Mouse (Mus musculus): ENCODE data around the gene Rab3ip. TPM values are rescaled to one million over a fixed set of nuclear protein-coding genes. Genes with fewer than 3 reads are reported as not detected.

The Rab3ip gene
- total RNA-seq, 2 experiments from 2014 or later: 45.2 to 50.0 TPM

DNA sequence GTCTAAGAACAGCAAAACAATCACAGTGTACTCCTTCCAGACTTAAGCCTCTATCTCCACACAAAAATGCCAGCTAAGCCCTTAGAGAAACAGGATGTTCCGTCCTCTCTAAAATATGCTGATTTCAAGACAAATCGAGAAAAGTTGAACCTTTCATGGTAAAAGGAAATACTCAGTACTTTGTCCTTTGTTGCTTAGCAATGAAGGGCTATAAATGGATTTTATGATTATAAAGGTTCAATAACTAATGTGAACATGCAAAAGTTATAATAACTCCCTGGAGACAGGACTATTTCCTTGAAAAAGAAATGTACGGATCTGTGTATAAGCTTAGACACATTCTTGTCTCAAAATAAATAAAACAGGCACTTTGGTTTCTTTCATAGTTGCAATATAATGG is 66.0 kb downstream of the Rab3ip start:
- DNase-seq (ENCODE audit: low spot score in 2 of 2): no peak
- intact Hi-C loops (cut with DNase I): no loop called here

DNA sequence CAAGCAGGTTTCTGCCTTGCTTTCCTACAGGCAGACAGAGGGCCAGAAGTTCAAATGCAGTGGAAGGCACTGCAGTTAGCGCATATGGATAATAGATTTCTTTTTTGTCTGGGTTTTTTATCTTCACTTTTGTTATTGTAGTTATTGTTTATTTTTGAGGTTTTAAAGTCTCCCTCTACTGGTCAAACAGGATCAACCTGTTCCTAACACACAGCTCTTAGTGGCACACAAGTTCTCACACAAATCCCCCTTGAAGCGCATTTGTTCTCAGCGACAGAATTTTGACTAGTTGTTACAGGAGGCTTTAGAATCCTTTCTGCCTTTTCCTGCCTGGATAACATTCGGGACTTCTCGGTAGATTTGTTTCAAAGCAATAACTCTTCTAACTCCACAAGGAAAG is 67.0 kb downstream of the Rab3ip start:
- no peak for DNase-seq (ENCODE audit: low spot score in 2 of 2)
- intact Hi-C loops (cut with DNase I): no loop called here

DNA sequence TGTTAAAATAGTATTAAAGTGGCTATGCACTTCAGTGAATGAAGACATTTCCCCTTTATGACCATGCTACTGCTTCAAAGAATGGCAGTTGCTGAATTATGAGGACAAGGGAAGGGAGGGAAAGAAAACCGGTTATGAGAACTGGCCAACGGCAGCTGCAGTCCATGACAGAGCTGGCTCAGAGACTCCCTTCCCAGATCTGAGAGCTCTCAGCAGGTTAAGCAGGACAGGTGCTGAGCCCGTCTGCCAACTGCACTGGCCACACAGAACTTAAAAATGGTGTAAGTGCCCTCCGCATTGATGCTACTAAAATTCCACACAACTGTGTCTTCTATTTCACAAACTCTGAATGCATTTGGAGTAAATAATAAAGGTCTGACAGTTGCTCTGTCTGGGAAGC is 73.1 kb downstream of the Rab3ip start:
- intact Hi-C loops (cut with DNase I): no loop called here

DNA sequence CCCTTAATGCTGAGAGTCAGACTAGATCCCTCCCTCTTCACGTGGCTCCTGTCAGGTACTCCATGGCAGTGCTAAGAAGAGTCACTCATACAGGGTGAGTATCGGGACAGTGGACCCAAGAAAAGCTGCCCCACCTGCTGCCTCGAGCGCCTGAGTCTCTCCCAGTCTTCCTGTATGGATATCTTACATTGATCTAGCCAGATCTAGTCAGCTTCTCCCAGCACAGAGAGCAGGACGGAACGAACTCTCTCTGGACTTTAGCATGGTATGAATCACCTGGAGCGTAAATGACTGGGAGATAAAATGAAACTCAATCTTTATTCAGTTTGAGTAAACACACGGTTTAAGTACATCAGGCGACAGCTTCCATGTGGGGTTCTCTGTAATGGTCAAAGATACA is 76.1 kb downstream of the Rab3ip start:
- intact Hi-C loops (cut with DNase I): no loop called here
- DNase-seq (ENCODE audit: low spot score in 2 of 2): no peak

More for the DNA sequence above, 73.1 kb downstream of the Rab3ip start:
- DNase-seq (ENCODE audit: low spot score in 2 of 2): no peak

DNA sequence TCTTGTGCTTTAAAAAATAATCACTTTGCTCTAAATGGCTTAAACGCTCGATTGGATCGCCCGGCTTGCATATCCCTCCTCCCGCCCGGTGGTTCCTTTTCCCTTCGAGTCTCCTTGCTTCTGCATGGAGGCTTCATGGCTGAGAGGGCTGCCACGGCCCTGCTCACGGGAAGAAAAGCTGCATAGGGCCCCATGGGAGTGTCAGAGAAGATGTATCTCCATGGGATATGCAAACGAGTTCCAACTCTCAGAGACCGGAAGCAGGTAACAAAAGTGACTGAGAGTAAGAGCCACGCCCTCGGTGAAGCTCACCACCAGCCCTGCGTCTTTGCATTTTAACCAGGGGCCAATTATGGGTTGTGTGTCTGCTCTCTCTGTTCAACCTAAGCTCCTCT is 78.6 kb downstream of the Rab3ip start:
- intact Hi-C loops (cut with DNase I): no loop called here
- no peak for DNase-seq (ENCODE audit: low spot score in 2 of 2)

DNA sequence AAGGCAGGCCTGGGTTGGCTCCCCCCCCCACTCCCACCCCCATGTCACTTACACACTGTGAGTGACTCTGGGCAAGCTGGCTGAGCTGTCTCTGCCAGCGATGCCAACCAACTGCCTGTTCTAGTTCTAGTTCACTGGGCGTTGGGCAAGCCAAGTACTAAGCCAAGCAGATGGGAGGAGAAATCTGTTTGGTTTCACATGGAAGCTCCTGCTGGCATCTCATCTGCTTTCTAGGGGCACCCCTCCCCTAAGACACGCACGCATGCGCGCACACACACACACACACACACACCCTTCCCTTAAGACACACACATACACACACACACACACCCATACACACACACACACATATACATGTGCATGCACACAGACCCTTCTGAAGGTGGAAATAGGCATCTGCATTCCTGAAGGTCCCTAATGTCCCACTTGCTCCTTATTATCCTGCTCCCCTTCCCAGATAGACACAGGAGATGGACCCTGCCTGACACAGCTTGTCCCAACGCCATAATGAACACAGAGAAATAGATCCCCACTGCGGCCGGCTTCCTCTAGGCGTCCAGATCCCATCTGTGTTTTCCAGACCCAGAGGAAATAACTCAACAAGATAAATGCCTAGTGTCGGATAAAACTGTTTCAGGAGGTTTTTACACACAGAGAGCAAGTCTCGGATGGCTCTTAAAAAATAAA is 79.1 kb downstream of the Rab3ip start:
- DNase-seq (ENCODE audit: low spot score in 2 of 2): peak in 1 of 2 experiments; percentile 64
- intact Hi-C loops (cut with DNase I): no loop called here

DNA sequence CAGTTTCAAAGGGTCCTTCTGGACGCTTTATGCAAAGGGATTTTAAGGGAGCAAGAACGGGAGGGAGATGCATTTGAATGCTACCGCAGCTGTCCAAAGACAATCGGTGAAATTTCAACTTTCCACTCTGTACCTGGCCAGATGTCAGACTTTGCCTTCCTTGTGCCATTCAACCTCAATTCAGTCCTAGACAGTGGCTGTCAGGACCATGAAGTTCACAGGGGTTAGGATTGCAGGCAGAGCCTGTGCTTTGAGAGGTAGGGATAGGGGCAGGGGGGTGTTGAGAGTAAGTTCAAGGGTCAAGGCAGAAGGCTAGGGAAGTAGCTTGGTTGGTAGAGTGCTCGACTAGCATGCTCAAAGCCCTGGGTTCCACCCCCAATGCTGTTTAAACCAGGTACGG is 79.8 kb downstream of the Rab3ip start:
- no peak for DNase-seq (ENCODE audit: low spot score in 2 of 2)
- intact Hi-C loops (cut with DNase I): no loop called here

Other genes starting within 250 kb of the Rab3ip start
- gene Myrfl, start 53.9 kb downstream of the Rab3ip start, total RNA-seq (2021): under 1 TPM; 0.14 to 0.21 TPM
- not detected for gene Gm10271, start 21.8 kb upstream of the Rab3ip start, total RNA-seq (2021)
- under 1 TPM; 0.11 to 0.25 TPM for gene Best3, start 35.5 kb upstream of the Rab3ip start, total RNA-seq (2021)
- not detected for gene Lrrc10, start 94.6 kb upstream of the Rab3ip start, total RNA-seq (2021)
- 100 to 1,000 TPM; 160 to 167 TPM for gene Cct2, start 113.0 kb upstream of the Rab3ip start, total RNA-seq (2021)
- gene Frs2, start 197.8 kb upstream of the Rab3ip start, total RNA-seq (2021): 10 to 100 TPM; 31.5 to 36.5 TPM

Measured in left cerebral cortex, postnatal 25 days (tissue).